Mouse (Mus musculus) liver, embryonic 13.5 days (tissue): ENCODE data around the gene Mindy1. TPM values are rescaled to one million over a fixed set of nuclear protein-coding genes. Genes with fewer than 3 reads are reported as not detected.

Experiments
- ATAC-seq: fragments of 200-750 bp; cut with Nextera tagmentation; 2 replicates; pipeline ENCODE4 v1.8.0; 2017; ENCODE audit warnings: low read depth, mild to moderate bottlenecking, moderate number of reproducible peaks, moderate library complexity
- DNase-seq: peaks from one replicate; pipeline ENCODE4 v3.0.0; 2022
- H3K27ac ChIP-seq: fragments of 300-500 bp; sonication (generic); 2 replicates; pipeline ENCODE4 v1.5.1; 2015; ENCODE audit warnings: moderate library complexity, mild to moderate bottlenecking, inconsistent platforms
- H3K27me3 ChIP-seq: fragments of 300-500 bp; sonication (generic); 2 replicates; pipeline ENCODE4 v1.6.1; 2015; ENCODE audit warnings: mild to moderate bottlenecking, inconsistent platforms
- H3K36me3 ChIP-seq: fragments of 300-500 bp; sonication (generic); 2 replicates; pipeline ENCODE4 v1.6.1; 2015; ENCODE audit warnings: mild to moderate bottlenecking, inconsistent platforms
- H3K4me1 ChIP-seq: fragments of 300-500 bp; sonication (generic); replicated peaks from 2 replicates; pipeline ENCODE4 v1.6.1; 2015; ENCODE audit warnings: inconsistent platforms
- H3K4me2 ChIP-seq: fragments of 300-500 bp; sonication (generic); 2 replicates; pipeline ENCODE4 v1.6.1; 2015; ENCODE audit warnings: inconsistent platforms, mild to moderate bottlenecking, moderate library complexity
- H3K4me3 ChIP-seq: fragments of 300-500 bp; sonication (generic); replicated peaks from 2 replicates; pipeline ENCODE4 v1.5.1; 2015; ENCODE audit warnings: mild to moderate bottlenecking, inconsistent platforms
- H3K9ac ChIP-seq: fragments of 300-500 bp; sonication (generic); 2 replicates; pipeline ENCODE4 v1.6.1; 2015; ENCODE audit warnings: mild to moderate bottlenecking, inconsistent platforms
- H3K9me3 ChIP-seq: fragments of 300-500 bp; sonication (generic); replicated peaks from 2 replicates; pipeline ENCODE4 v1.6.1; 2016; ENCODE audit warnings: inconsistent platforms
- WGBS: fragments of 180-500 bp; shearing (Covaris S2); methylation state at CpG from one replicate; pipeline ENCODE4 v1.1.7; 2015; ENCODE audit not compliant: insufficient replicate concordance; 5-methylcytosine and 5-hydroxymethylcytosine counted together
- polyA plus RNA-seq: library from polyadenylated mRNA; unstranded; fragments of >200 nt; fragmentation: Nextera tagmentation; extraction: Ambion mirVana; gene quantifications from 2 replicates; pipeline ENCODE4 v1.2.1, GENCODE M21; 2015

The Mindy1 gene
- polyA plus RNA-seq, 1 experiment from 2014 or later: 17.0 TPM

DNA sequence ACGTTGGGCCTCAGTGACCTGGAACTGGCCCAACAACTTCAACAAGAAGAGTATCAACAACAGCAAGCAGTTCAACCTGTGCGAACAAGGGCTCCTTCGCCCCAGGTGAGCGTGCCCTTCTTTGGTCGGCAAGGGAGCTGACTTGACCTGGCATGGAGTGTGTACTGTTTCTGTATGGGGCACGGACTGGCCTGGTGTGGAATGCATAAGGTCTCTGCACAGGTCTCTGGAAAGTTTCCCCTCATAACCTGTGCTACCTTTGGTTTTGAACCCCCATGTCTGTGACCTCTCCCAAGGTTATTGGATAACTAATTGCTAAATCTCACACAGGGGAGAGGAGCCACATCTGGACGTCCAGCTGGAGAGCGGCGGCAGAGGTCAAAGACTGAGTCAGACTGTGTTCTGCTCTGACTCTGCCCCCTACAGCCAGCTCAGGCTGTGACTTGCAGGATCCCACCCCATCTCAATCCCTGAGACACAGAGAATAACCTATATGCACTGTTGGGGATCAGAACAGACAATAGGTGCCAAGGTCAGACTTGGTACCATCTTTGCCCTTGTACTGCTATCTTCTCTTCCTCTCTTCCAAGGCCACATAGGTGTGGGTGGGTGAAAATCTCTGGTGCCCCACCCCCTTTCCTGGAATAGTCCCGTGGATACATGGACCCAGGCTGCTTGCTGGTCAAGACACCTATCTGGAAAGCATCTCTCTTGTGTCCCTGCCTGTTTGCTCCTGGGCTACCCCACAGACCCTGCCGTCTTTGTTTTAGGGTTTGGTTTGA lies 14.4 kb downstream of the Mindy1 start:
- ATAC-seq: peak; percentile 38; the same call in 1 of the 2 replicates
- DNase-seq: no peak
- Histone ChIP-seq H3K9me3 (no peaks in the 10 kb centered on the region), H3K4me1 (peaks cover 54% of the 10 kb centered on the region), H3K27me3 (no peaks in the 10 kb centered on the region), H3K27ac (peak overlapping the region; percentile 49; the same call in 1 of the 2 replicates), H3K36me3 (peaks cover 50% of the 10 kb centered on the region), H3K9ac (no peak overlapping the region; the same call in 1 of the 2 replicates), H3K4me3 (no peak overlapping the region), H3K4me2 (no peak overlapping the region)
- WGBS: 69% methylated on average over 11 of the region's 11 CpGs

DNA sequence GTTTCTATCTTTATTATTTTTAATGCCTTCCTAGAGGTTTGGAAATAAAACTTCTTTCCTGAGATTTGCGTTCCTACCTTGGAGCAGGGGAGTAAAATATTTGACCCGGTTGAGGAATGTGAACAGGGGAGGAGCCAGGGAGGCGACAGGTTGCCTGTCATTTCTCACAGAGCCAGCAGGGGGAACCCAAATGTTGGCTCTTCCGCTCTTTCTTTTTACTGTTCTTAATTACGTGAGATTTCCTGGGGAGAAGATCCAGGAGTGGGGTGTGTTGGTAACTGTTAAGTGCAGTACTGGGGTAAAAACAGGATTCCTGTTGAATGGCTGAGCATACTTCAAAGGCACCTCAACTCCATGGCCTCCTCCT lies 14.9 kb downstream of the Mindy1 start:
- no peaks in the 10 kb centered on the region for H3K27me3 ChIP-seq
- no peak overlapping the region; the same call in 1 of the 2 replicates for H3K9ac ChIP-seq
- DNase-seq: no peak
- 20% methylated on average over 5 of the region's 5 CpGs for WGBS
- peaks cover 53% of the 10 kb centered on the region for H3K4me1 ChIP-seq
- ATAC-seq: no peak
- no peak overlapping the region for H3K4me2 ChIP-seq
- H3K36me3 ChIP-seq: peaks cover 45% of the 10 kb centered on the region
- no peak overlapping the region; the same call in 1 of the 2 replicates for H3K27ac ChIP-seq
- H3K4me3 ChIP-seq: no peak overlapping the region
- no peaks in the 10 kb centered on the region for H3K9me3 ChIP-seq

DNA sequence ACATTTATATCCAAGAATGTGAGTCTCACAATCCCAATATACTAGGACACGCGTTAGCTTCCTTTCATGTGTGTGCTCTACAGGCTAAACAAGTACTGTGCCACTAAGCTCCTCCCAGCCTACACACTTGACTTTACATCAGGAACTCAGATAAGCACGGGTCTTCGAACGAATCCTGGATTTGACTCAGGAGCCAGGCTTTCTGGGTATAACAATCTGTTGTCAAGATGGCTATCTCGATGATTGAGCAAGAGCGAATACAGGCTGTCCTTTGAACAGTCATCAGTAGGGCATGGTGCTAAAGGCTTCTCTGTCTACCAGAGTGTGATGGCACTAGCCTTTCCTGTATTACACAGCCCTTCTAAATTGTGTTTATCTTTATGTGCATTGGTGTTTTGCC lies 16.9 kb downstream of the Mindy1 start:
- H3K4me3 ChIP-seq: no peak overlapping the region
- peaks cover 39% of the 10 kb centered on the region for H3K36me3 ChIP-seq
- no peak overlapping the region for H3K4me2 ChIP-seq
- H3K27ac ChIP-seq: peak overlapping the region; percentile 41; the same call in 1 of the 2 replicates
- WGBS: 50% methylated on average over 7 of the region's 7 CpGs
- DNase-seq: no peak
- no peaks in the 10 kb centered on the region for H3K27me3 ChIP-seq
- no peak overlapping the region for H3K9ac ChIP-seq
- no peaks in the 10 kb centered on the region for H3K9me3 ChIP-seq
- peaks cover 47% of the 10 kb centered on the region for H3K4me1 ChIP-seq
- ATAC-seq: no peak

DNA sequence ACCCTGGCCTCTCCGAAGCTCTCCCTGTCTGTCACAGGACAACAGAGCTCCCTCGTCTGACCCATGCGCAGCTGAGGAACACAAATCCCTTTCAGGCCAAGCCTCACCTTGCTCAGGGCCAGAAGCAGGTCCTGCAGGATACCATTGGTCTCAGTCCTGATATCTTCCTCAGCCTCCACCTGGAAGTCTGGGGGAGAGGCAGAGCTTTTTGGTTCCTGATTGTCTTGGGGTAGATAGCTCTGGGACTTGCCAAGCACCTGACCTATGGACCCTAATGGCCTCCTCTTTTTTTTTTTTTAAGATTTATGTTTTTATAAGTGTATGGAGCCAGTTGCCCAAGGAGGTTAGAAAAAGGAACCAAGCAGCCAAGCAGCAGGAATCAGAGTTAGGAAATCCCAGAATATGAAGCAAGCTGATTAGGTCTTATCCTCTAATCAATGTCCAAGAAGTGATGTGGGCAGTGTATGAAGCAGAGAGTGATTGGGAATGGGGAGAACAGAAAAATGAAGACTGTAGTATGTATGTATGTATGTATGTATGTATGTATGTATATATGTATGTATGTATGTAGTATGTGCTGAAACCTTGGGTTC lies 20.2 kb downstream of the Mindy1 start:
- Histone ChIP-seq H3K9me3 (no peaks in the 10 kb centered on the region), H3K27me3 (no peaks in the 10 kb centered on the region), H3K4me2 (no peak overlapping the region), H3K36me3 (peaks cover 21% of the 10 kb centered on the region), H3K9ac (no peak overlapping the region), H3K4me1 (peaks cover 18% of the 10 kb centered on the region), H3K27ac (no peak overlapping the region), H3K4me3 (no peak overlapping the region)
- no peak for DNase-seq
- 76% methylated on average over 3 of the region's 3 CpGs for WGBS
- ATAC-seq: no peak

DNA sequence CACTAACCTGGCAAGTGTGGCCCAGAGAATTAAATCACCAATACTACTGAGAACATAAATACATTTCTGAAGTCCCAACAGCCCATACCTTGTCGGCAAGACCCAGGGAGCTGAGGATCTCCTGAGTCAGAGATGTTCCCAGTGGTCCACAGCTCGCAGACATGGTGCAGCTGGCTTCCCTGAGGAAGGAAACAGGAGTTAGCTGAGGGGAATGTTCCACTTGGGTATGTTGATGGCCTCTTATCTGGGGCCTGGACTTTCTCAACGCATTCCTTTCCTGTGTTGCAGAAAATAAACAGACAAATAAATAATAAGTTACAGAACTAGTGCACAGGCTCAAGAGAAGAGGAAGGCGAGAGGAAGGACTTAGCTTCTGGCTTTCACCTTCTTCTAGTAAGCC lies 25.1 kb downstream of the Mindy1 start:
- H3K4me3 ChIP-seq: no peak overlapping the region
- H3K9me3 ChIP-seq: no peaks in the 10 kb centered on the region
- H3K4me2 ChIP-seq: no peak overlapping the region
- H3K4me1 ChIP-seq: peaks cover 20% of the 10 kb centered on the region
- ATAC-seq (no peak), DNase-seq (no peak)
- no peak overlapping the region for H3K9ac ChIP-seq
- no peak overlapping the region for H3K27ac ChIP-seq
- 70% methylated on average over 4 of the region's 4 CpGs for WGBS
- peaks cover 10% of the 10 kb centered on the region for H3K36me3 ChIP-seq
- H3K27me3 ChIP-seq: no peaks in the 10 kb centered on the region

DNA sequence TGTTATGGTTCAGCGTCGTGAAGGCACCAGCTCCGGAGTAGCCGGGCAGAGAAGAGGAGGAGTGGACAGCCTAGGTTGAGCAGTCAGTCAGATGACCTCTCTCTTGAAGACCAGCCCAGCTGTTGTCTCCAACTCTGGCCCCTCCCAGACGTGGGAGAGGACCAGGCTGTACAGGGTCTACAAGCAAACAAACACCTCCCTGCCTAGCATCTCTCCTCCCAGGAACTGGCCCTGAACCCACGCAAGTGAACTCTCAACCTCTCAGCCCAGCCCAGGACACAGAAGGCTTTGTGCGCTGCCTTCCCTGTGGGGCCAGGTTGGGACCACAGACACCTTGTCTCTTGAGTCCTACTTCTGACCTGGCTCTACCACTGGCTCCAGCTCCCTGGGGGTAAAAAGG lies 26.0 kb downstream of the Mindy1 start, which contains the start of gene Anxa9:
Gene Anxa9 (minus strand): TSS at position 77 of the 400 bp plus-strand sequence.
- H3K9me3 ChIP-seq: no peaks in the 10 kb centered on the region
- H3K4me1 ChIP-seq: peaks cover 28% of the 10 kb centered on the region
- no peak within 1 kb of the TSS for H3K9ac ChIP-seq
- no peaks in the 10 kb centered on the region for H3K27me3 ChIP-seq
- 64% methylated on average over 7 of the region's 7 CpGs for WGBS
- H3K27ac ChIP-seq: no peak within 1 kb of the TSS
- no peak within 1 kb of the TSS for H3K4me3 ChIP-seq
- H3K36me3 ChIP-seq: peaks cover 10% of the 10 kb centered on the region
- DNase-seq (no peak), ATAC-seq (no peak)
- no peak within 1 kb of the TSS for H3K4me2 ChIP-seq

DNA sequence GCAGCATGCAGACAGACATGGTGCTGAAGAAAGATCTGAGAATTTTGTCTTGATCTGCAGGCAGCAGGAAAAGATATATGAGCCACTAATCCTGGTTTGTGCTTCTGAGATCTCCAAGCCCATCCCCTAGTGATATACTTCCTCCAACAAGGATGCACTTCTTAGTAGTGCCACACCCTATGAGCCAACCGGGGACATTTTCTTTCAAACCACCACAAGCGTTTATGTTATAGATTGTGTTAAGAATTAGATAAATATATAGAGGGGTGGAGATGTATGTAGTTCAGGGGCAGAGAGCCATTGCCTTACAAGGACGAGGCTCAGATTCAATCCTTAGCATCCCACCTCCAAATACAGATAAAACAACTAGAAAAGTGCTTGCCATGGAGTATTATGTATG lies 29.4 kb downstream of the Mindy1 start:
- Histone ChIP-seq H3K4me1 (peaks cover 56% of the 10 kb centered on the region), H3K27me3 (no peaks in the 10 kb centered on the region), H3K4me3 (no peak overlapping the region), H3K9ac (no peak overlapping the region), H3K36me3 (peaks cover 8% of the 10 kb centered on the region), H3K9me3 (no peaks in the 10 kb centered on the region), H3K4me2 (no peak overlapping the region), H3K27ac (no peak overlapping the region)
- no peak for DNase-seq
- WGBS: 38% methylated on average over 3 of the region's 3 CpGs
- no peak for ATAC-seq

DNA sequence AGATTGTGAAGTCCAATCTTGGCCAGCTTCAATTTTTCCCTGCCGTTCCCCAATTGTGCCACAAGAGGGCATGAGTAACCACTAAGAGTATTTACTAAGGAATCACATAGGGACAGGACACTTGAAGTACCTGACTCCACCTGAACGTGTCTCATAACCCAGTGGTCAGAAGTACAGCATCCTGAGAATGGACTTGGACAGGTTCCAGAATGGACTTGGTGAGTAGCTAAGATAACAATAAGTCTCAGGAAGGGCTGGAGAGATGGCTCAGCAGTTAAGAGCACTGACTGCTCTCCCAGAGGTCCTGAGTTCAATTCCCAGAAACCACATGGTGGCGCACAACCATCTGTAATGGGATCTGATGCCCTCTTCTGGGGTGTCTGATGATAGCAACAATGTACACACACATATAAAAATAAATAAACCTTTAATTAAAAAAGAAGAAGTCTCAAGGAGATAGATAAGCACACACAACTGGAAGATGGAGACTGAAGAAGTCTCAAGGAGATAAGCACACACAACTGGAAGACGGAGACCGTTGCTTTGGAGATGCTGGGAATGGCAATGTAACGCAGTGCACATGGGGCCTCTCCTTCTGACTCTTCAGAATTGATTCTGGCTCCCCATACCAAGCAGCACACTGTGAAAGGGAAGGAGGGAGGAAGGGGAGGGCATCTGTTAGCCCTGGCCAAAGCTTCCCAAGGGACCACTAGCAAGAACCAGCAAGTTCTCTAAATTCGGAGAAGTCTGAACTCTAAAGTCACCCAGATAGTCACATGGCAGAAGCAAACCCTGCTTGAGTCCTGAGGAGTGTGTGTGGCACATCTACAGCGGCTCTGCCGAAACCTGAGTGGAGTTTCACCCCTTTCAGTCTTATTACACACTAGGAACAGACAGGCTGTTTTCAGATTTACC lies 30.1 kb downstream of the Mindy1 start:
- DNase-seq: peak; percentile 61
- no peak overlapping the region for H3K4me3 ChIP-seq
- peaks cover 1% of the 10 kb centered on the region for H3K36me3 ChIP-seq
- H3K4me1 ChIP-seq: peaks cover 61% of the 10 kb centered on the region
- 0 out of 2 replicates have a peak overlapping the region, but pooled peaks have one; percentile 35 for H3K9ac ChIP-seq
- H3K4me2 ChIP-seq: peak overlapping the region; percentile 2; the same call in 1 of the 2 replicates
- no peak for ATAC-seq
- no peaks in the 10 kb centered on the region for H3K27me3 ChIP-seq
- WGBS: 30% methylated on average over 9 of the region's 9 CpGs
- H3K9me3 ChIP-seq: no peaks in the 10 kb centered on the region
- H3K27ac ChIP-seq: peak overlapping the region; percentile 95

DNA sequence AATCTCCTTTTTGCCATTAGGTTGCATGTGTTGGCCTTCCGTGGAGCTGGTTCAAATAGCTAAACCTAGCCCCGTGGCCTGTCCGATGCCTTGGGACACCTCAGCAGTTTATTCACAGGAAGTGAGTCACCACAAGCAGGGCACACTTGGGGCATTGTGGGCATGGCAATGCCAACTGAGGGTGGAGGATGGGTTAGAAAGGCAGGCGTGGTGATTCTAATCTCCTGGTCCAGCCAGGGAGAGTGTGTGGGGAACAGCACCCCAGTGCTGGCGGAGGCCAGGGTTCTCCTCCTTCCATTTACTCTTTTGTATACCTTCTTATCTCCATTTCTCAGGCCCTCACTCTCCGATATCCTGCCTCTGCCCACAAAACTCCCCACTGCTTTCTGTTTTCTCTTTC lies 31.5 kb downstream of the Mindy1 start:
- Histone ChIP-seq H3K4me1 (peaks cover 71% of the 10 kb centered on the region), H3K9me3 (no peaks in the 10 kb centered on the region), H3K27me3 (no peaks in the 10 kb centered on the region), H3K27ac (peak overlapping the region; percentile 95), H3K9ac (peak overlapping the region; percentile 98), H3K4me3 (peak overlapping the region; percentile 89), H3K36me3 (peaks cover under 1% of the 10 kb centered on the region; the same call in 1 of the 2 replicates), H3K4me2 (peak overlapping the region; percentile 96)
- DNase-seq (peak; percentile 59), ATAC-seq (peak; percentile 55)
- 10% methylated on average over 6 of the region's 6 CpGs for WGBS

DNA sequence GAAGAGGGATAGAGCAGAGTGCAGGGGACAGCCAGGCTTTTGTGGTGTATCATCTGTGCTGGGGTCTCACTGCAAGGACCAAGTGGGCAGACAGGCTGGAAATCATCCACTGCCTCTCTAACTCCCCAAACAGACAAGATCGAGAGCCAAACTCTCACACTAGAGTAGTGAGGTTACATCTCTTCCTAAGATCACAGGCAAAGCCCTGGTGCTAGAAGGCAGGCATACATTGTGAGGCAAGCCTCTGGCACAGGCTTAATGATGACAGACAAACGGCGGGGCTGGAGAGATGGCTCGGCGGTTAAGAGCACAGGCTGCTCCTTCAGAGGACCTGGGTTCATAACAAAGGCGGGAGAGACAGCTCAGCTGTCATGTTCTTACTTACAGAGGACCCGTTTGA lies 32.3 kb downstream of the Mindy1 start:
- peak overlapping the region; percentile 95 for H3K27ac ChIP-seq
- ATAC-seq (no peak), DNase-seq (no peak)
- H3K4me1 ChIP-seq: peaks cover 79% of the 10 kb centered on the region
- peaks cover 8% of the 10 kb centered on the region for H3K36me3 ChIP-seq
- peak overlapping the region; percentile 89 for H3K4me3 ChIP-seq
- H3K27me3 ChIP-seq: no peaks in the 10 kb centered on the region
- H3K4me2 ChIP-seq: peak overlapping the region; percentile 96
- no peaks in the 10 kb centered on the region for H3K9me3 ChIP-seq
- H3K9ac ChIP-seq: peak overlapping the region; percentile 98
- 11% methylated on average over 7 of the region's 7 CpGs for WGBS

DNA sequence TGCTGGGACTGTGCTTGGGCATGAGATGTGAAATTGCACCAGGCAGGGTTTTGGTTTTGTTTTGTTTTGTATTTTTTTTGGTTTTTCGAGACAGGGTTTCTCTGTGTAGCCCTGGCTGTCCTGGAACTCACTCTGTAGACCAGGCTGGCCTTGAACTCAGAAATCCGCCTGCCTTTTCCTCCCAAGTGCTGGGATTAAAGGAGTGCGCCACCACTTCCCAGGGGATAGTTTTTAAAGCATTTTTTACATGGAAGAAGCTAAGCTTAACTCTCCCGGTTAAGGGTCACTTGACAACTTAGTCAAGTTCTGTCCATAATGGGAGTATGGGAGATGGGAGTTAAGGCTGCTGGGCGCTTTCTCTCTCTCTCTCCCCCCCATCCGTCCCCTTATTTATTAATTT lies 32.9 kb downstream of the Mindy1 start:
- Histone ChIP-seq H3K36me3 (peaks cover 14% of the 10 kb centered on the region), H3K4me1 (peaks cover 83% of the 10 kb centered on the region), H3K27me3 (no peaks in the 10 kb centered on the region), H3K4me3 (peak overlapping the region; percentile 89), H3K9ac (peak overlapping the region; percentile 98), H3K27ac (peak overlapping the region; percentile 95), H3K4me2 (peak overlapping the region; percentile 96), H3K9me3 (no peaks in the 10 kb centered on the region)
- WGBS: 41% methylated on average over 6 of the region's 6 CpGs
- DNase-seq (no peak), ATAC-seq (no peak)
